Mouse (Mus musculus) intestine, embryonic 14.5 days (tissue): ENCODE data around the gene D630039A03Rik. TPM values are rescaled to one million over a fixed set of nuclear protein-coding genes. Genes with fewer than 3 reads are reported as not detected.

Experiments
- ATAC-seq: fragments of 200-750 bp; cut with Nextera tagmentation; replicated peaks from 2 replicates; pipeline ENCODE4 v1.8.0; 2017; ENCODE audit warnings: low read depth, moderate number of reproducible peaks, moderate TSS enrichment, moderate library complexity; ENCODE audit not compliant: low FRiP score, low TSS enrichment
- DNase-seq: peaks from one replicate; pipeline ENCODE4 v3.0.0-alpha.2; 2018; ENCODE audit warnings: low spot score
- H3K27ac ChIP-seq: fragments of 300-500 bp; sonication (generic); 2 replicates; pipeline ENCODE4 v1.5.1; 2014; ENCODE audit warnings: low read depth, mild to moderate bottlenecking, control low read depth
- H3K27me3 ChIP-seq: fragments of 300-500 bp; sonication (generic); replicated peaks from 2 replicates; pipeline ENCODE4 v1.6.1; 2014; ENCODE audit warnings: low read length, control low read depth; ENCODE audit not compliant: control insufficient read depth, insufficient read depth
- H3K36me3 ChIP-seq: fragments of 300-500 bp; sonication (generic); 2 replicates; pipeline ENCODE4 v1.6.1; 2014; ENCODE audit warnings: low read length, control low read depth; ENCODE audit not compliant: control insufficient read depth, insufficient read depth
- H3K4me1 ChIP-seq: fragments of 300-500 bp; sonication (generic); replicated peaks from 2 replicates; pipeline ENCODE4 v1.6.1; 2014; ENCODE audit warnings: low read length, control low read depth, mixed read lengths; ENCODE audit not compliant: control insufficient read depth, insufficient read depth
- H3K4me2 ChIP-seq: fragments of 300-500 bp; sonication (generic); 2 replicates; pipeline ENCODE4 v1.6.1; 2014; ENCODE audit warnings: low read length
- H3K4me3 ChIP-seq: fragments of 300-500 bp; sonication (generic); 2 replicates; pipeline ENCODE4 v1.5.1; 2014; ENCODE audit warnings: low read depth, low read length, control low read depth, mixed read lengths
- H3K9ac ChIP-seq: fragments of 300-500 bp; sonication (generic); 2 replicates; pipeline ENCODE4 v1.6.1; 2014; ENCODE audit warnings: mild to moderate bottlenecking, low read length
- H3K9me3 ChIP-seq: fragments of 300-500 bp; sonication (generic); 2 replicates; pipeline ENCODE4 v1.6.1; 2016; ENCODE audit warnings: low read length, control low read depth; ENCODE audit not compliant: control insufficient read depth
- WGBS: fragments of 180-500 bp; shearing (Covaris S2); extraction: QIAGEN DNeasy Blood & Tissue Kit; methylation state at CpG from one replicate; pipeline ENCODE4 v1.1.7; 2014; 5-methylcytosine and 5-hydroxymethylcytosine counted together
- polyA plus RNA-seq: library from polyadenylated mRNA; unstranded; fragments of >200 nt; fragmentation: Nextera tagmentation; extraction: Ambion mirVana; gene quantifications from 2 replicates; pipeline ENCODE4 v1.2.1, GENCODE M21; 2014

The D630039A03Rik gene
- polyA plus RNA-seq, 1 experiment from 2014 or later, result 6.1 TPM

- WGBS, result 24% methylated on average over 8 of the region's 8 CpGs
- Histone ChIP-seq H3K4me1 (peaks cover 17% of the 10 kb centered on the region; the same call in 1 of the 2 replicates), H3K9me3 (no peaks in the 10 kb centered on the region), H3K36me3 (no peaks in the 10 kb centered on the region), H3K4me2 (no peak overlapping the region), H3K27me3 (no peaks in the 10 kb centered on the region), H3K27ac (no peak overlapping the region), H3K9ac (no peak overlapping the region), H3K4me3 (no peak overlapping the region)
- ATAC-seq (no peak), DNase-seq (no peak)
Measured at GRCm38 (mm10) chr4:57919494-57920423, 3.7 kb upstream of the D630039A03Rik start.

DNA sequence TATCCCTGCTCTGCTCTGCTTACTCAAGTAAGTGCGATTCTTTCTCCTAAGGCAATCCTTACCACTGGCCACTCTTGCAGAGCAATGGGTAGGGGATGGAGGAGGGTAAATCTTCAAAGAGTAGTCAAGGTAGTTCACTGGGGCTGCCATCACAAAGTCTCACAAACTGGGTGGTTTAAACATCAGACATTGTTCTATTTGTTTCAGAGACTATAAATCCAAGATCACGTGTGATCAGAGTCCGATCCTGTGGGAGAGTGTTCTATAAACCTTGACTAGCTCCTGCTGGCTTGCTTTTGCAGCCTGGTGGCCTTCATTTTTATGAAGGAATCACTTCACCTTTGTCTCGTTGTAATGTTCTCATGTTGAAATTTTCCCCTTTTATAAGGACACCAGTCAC is 614 bp upstream of the D630039A03Rik start:
- DNase-seq (no peak), ATAC-seq (peak; percentile 32; the same call in 1 of the 2 replicates)
- no peak overlapping the region for H3K4me3 ChIP-seq
- H3K27ac ChIP-seq, result peak overlapping the region; percentile 24; the same call in 1 of the 2 replicates
- no peak overlapping the region for H3K9ac ChIP-seq
- H3K4me1 ChIP-seq, result peaks cover 12% of the 10 kb centered on the region; the same call in 1 of the 2 replicates
- no peaks in the 10 kb centered on the region for H3K27me3 ChIP-seq
- 50% methylated on average over 4 of the region's 4 CpGs for WGBS
- no peaks in the 10 kb centered on the region for H3K9me3 ChIP-seq
- H3K4me2 ChIP-seq, result peak overlapping the region; percentile 40
- no peaks in the 10 kb centered on the region for H3K36me3 ChIP-seq

- Histone ChIP-seq H3K9me3 (no peaks in the 10 kb centered on the region), H3K27ac (peak overlapping the region; percentile 24; the same call in 1 of the 2 replicates), H3K9ac (peak overlapping the region; percentile 13; the same call in 1 of the 2 replicates), H3K4me2 (peak overlapping the region; percentile 40), H3K36me3 (no peaks in the 10 kb centered on the region), H3K4me3 (peak overlapping the region; percentile 32), H3K4me1 (peaks cover 12% of the 10 kb centered on the region; the same call in 1 of the 2 replicates), H3K27me3 (no peaks in the 10 kb centered on the region)
- DNase-seq (no peak), ATAC-seq (no peak)
- 28% methylated on average over 17 of the region's 17 CpGs for WGBS
Measured at GRCm38 (mm10) chr4:57915216-57915965, 706 bp downstream of the D630039A03Rik start.

- Histone ChIP-seq H3K27ac (no peak overlapping the region), H3K9me3 (no peaks in the 10 kb centered on the region), H3K4me3 (peak overlapping the region; percentile 32), H3K9ac (no peak overlapping the region), H3K4me1 (peaks cover 9% of the 10 kb centered on the region; the same call in 1 of the 2 replicates), H3K36me3 (no peaks in the 10 kb centered on the region), H3K4me2 (peak overlapping the region; percentile 40), H3K27me3 (no peaks in the 10 kb centered on the region)
- 72% methylated on average over 10 of the region's 10 CpGs for WGBS
- DNase-seq (no peak), ATAC-seq (0 out of 2 replicates have a peak, but pooled peaks have one; percentile 14)
Measured at GRCm38 (mm10) chr4:57914193-57915190, 1.6 kb downstream of the D630039A03Rik start.

GRCm38 (mm10) chr4:57913021-57913420 is 3.1 kb downstream of the D630039A03Rik start:
- H3K4me1 ChIP-seq, result peaks cover 9% of the 10 kb centered on the region; the same call in 1 of the 2 replicates
- no peak for ATAC-seq
- no peaks in the 10 kb centered on the region for H3K9me3 ChIP-seq
- H3K36me3 ChIP-seq, result no peaks in the 10 kb centered on the region
- no peak overlapping the region for H3K4me2 ChIP-seq
- no peak overlapping the region for H3K27ac ChIP-seq
- H3K4me3 ChIP-seq, result no peak overlapping the region
- no peak overlapping the region for H3K9ac ChIP-seq
- DNase-seq, result no peak
- H3K27me3 ChIP-seq, result no peaks in the 10 kb centered on the region

- no peak overlapping the region for H3K4me2 ChIP-seq
Measured at GRCm38 (mm10) chr4:57908860-57909259, 7.2 kb downstream of the D630039A03Rik start.

DNA sequence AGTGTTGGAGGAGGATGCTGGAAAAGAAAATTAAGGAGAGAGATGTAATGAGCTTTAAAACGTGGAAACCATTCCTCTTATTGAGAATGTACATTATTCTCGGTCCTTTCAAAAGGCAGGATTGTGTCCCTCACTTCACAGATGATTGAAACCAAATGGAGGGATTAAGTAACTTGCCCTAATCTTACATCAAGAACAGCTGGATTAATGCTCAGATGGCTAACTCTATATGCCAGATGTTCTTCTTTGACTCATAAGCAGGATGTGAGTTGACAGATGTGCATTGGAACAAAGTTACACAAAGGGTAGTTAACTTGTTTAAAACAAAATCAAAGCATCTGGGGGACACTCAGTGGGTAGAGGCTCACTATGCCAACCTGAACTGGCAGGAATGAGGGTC is 9.4 kb downstream of the D630039A03Rik start:
- Histone ChIP-seq H3K4me3 (no peak overlapping the region), H3K4me2 (no peak overlapping the region), H3K4me1 (no peaks in the 10 kb centered on the region; the same call in 1 of the 2 replicates), H3K9me3 (no peaks in the 10 kb centered on the region), H3K27me3 (no peaks in the 10 kb centered on the region), H3K27ac (no peak overlapping the region), H3K36me3 (no peaks in the 10 kb centered on the region), H3K9ac (no peak overlapping the region)
- DNase-seq (no peak), ATAC-seq (no peak)
- WGBS, result 52% methylated on average over 2 of the region's 2 CpGs

More at GRCm38 (mm10) chr4:57908860-57909259, 7.2 kb downstream of the D630039A03Rik start:
- Histone ChIP-seq H3K4me1 (no peaks in the 10 kb centered on the region; the same call in 1 of the 2 replicates), H3K4me3 (no peak overlapping the region), H3K9me3 (no peaks in the 10 kb centered on the region), H3K36me3 (no peaks in the 10 kb centered on the region), H3K27me3 (no peaks in the 10 kb centered on the region), H3K9ac (no peak overlapping the region), H3K27ac (no peak overlapping the region)
- DNase-seq (no peak), ATAC-seq (no peak)
- WGBS, result 65% methylated on average over 6 of the region's 6 CpGs
